Mouse (Mus musculus): ENCODE measurements at regions not wholly inside any gene's neighbourhood (a gene's known extent, or its start where the extent isn't known, plus 50 kb on each side); places are given as distances from the start of the nearest gene placed in this dataset.

GRCm38 (mm10) chr1:88790674-88791073 is 88.7 kb upstream of the Arl4c start:
- TF ChIP-seq CTCF (IDR thresholded peaks at IDR 0.05; ENCODE audit: low read depth, low read length) (no peak), POLR2A (IDR thresholded peaks at IDR 0.05; ENCODE audit: borderline replicate concordance, low read depth, low read length) (no peak)

Data from bone marrow macrophage, adult 2 months (primary cell).